Mouse (Mus musculus): ENCODE data around the gene Vps37b. TPM values are rescaled to one million over a fixed set of nuclear protein-coding genes. Genes with fewer than 3 reads are reported as not detected.

The Vps37b gene
- total RNA-seq, 2 experiments from 2014 or later, result 42.5 to 42.6 TPM

GRCm38 (mm10) chr5:124027702-124028470 lies 4.2 kb downstream of the Vps37b start:
- intact Hi-C loops (cut with DNase I), result no loop called here

DNA sequence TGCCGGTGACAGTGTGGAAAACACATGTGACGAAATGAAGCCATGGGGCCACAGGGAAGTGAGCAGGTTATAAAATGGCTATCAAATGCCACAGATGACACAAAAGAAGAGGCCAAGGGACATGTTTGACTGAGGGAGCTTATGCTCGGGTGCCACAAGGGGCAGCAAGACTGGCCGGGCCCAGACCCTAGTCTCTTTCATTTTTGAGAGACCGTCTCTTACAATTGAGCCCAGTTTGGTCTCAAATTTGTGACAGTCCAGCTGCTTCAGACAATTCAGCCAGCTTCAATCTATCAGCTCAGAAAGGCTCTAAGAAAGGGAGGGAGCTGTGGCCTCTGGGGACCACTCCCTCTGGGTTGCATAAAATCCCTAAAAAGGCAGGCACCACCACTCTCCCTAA lies 5.5 kb downstream of the Vps37b start:
- intact Hi-C loops (cut with DNase I), result no loop called here
- DNase-seq (ENCODE audit: extremely low spot score in 1 of 2, low spot score in 2 of 2), result no peak

More at GRCm38 (mm10) chr5:124027702-124028470, 4.2 kb downstream of the Vps37b start:
- no peak for DNase-seq (ENCODE audit: extremely low spot score in 1 of 2, low spot score in 2 of 2)

DNA sequence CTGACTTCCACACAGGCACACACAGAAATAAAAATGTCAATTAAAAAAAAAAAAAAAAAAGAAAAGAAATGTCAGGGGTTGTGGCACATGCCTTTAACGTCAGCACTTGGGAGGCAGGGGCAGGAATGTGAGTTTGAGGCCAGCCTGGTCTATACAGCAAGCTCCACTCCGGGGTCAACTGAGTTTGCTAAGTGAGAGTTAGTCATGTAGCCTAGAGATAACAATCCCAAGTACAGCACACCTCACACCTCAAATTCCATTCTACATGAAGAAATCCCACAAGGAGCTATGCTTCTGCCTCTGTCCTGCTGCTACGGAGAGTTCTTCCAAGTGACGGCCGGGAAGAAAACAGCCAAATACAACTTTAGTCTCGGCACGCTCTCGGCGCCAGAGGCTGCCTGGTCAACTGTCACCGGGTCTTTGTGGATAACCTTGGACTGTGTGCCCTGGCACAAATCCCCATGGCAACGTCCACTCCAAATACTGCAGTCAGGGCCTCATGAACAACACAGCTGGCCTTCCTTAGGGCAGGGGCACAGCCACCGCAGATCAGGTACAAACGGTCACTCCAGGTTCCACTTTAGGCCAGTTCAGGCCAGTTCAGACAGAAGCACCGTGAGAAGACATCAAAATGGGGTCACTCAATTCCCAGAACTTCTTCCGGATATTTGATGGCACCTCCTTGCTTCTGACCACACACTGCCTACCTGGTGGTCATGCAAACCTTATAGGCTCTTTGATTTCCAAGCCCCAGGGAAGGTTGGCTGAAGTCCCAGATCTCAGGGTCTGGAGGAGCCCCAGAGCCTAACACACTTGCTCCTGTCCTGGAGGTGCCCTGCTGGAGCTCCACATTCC lies 6.3 kb downstream of the Vps37b start:
- no peak for DNase-seq (ENCODE audit: extremely low spot score in 1 of 2, low spot score in 2 of 2)
- intact Hi-C loops (cut with DNase I), result no loop called here

DNA sequence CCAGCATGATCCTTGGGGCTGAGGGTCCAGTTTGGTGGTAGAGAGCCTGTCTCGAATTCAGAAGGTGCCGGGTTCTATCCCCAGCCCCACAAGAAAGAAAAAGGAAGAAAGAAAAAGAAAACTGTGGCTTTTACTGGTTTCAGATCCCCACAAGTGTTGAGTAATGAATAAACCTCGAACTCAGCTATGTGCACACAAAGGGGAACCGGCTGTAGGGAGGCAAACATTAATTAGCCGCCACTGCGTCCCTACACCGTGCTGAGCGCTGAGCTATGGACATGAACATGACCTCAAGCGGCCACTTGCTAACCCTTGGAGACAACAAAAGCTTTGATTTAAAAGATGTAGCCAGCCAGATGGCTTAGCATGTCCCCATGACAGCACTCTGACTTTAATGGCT lies 6.9 kb downstream of the Vps37b start:
- no peak for DNase-seq (ENCODE audit: extremely low spot score in 1 of 2, low spot score in 2 of 2)
- intact Hi-C loops (cut with DNase I), result no loop called here

DNA sequence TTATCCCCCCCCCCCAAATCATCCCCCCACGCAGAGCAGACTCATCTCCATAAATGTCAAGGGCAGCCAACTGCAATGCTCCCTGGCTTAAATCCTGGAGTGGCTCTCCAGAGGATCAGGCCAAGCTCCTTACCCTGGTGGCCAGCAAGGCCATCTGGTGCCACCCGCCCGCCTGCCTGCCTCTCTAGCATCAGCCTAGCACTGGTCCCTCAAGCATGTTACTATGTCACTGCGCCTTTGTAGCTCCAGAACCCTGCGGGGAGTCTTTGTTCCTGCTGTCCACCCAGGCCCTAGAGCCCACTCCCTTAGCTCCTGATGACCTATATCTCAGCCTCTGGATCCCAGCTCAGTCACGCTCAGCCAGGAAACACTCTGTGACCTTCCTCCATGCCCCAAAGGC lies 7.4 kb downstream of the Vps37b start:
- no peak for DNase-seq (ENCODE audit: extremely low spot score in 1 of 2, low spot score in 2 of 2)
- intact Hi-C loops (cut with DNase I), result no loop called here

GRCm38 (mm10) chr5:124022365-124022764 lies 9.7 kb downstream of the Vps37b start:
- intact Hi-C loops (cut with DNase I), result no loop called here
- no peak for DNase-seq (ENCODE audit: extremely low spot score in 1 of 2, low spot score in 2 of 2)

GRCm38 (mm10) chr5:124021701-124022100 lies 10.4 kb downstream of the Vps37b start:
- intact Hi-C loops (cut with DNase I), result no loop called here
- DNase-seq (ENCODE audit: extremely low spot score in 1 of 2, low spot score in 2 of 2), result no peak

DNA sequence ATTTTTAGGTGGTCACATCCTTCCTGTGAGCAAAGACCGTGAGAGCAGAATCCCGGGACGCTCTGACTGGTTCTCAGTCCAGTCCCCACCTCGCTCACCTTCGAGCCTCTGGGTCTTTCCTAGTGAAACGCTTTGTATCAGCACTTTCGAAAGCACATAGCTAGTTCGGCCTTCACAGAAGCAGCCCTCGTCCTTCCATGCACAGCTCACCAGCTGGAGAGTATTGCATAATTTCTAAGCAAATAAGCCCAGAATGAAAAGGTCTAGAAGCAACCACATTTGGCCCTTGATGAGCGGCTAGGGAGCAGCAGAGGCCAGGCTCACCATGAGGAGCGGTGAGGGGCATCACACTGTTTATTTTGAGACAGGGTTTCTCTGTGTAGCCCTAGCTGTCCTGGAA lies 10.9 kb downstream of the Vps37b start:
- DNase-seq (ENCODE audit: extremely low spot score in 1 of 2, low spot score in 2 of 2), result no peak
- intact Hi-C loops (cut with DNase I), result no loop called here

GRCm38 (mm10) chr5:124019348-124020216 lies 12.5 kb downstream of the Vps37b start:
- DNase-seq (ENCODE audit: extremely low spot score in 1 of 2, low spot score in 2 of 2), result peak; percentile 84 to 89
- intact Hi-C loops (cut with DNase I), result no loop called here

DNA sequence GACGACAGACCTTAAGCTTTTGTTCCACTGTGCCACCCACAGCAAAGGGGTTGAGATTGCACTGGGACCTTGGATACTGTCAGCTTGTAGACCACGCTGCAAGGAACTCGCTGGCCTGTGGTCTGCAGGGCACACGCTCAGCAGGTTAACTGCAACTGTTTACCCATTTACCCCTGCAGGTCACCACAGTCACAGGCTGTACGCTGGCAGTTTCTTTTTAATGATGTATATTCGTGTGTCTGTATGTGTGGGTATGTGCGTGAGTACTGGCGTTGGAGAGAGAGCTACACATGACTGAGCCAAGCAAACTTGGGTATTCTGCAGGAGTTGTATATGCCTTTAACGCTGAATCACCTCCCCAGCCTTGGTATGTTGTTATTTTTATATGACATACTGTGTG lies 13.4 kb downstream of the Vps37b start:
- intact Hi-C loops (cut with DNase I), result no loop called here
- no peak for DNase-seq (ENCODE audit: extremely low spot score in 1 of 2, low spot score in 2 of 2)

GRCm38 (mm10) chr5:124017941-124018340 lies 14.1 kb downstream of the Vps37b start:
- DNase-seq (ENCODE audit: extremely low spot score in 1 of 2, low spot score in 2 of 2), result no peak
- intact Hi-C loops (cut with DNase I), result no loop called here

DNA sequence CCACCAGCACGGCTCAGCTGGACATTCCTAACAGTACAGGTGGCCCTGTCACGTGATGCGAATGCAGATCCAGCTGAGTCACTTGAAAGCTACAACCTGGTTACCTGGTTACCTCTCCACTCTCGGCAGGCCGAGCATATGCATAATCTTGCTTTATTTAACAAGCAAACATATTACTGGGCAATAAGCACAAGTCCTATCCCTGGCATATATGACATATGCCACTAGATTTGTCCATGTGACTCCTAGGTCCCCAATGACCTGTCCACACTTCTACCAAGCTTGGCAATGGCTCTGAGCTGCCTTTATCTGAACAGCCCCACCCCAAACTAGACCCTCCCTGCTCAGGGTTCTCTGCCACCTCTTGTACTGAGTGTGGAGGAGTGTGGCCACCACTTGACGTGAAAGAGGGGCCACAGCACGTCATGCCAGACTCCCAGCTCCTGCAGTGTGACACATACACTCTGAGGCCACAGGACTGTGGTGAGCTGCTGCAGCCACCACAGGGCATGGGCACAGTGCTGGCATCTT lies 15.7 kb downstream of the Vps37b start:
- intact Hi-C loops (cut with DNase I), result no loop called here
- DNase-seq (ENCODE audit: extremely low spot score in 1 of 2, low spot score in 2 of 2), result no peak

DNA sequence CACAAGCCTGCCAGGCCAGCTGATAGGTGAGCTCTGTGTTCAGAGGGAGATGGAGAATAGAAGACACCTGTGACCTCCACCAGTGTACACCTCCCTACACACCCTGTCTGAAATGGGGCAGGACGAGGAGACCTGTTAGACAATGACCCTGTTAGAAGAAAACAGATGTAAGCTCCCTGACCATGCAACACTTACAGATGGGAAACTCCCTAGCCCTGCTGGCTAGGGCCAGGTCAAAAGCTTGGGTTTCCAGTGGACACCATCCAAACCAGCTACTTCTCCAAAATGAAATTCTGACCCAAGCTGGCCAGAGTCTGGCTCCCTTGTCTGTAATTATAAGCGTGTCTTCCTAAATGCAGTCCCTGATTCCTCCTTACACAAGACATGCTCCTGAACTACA lies 16.3 kb downstream of the Vps37b start:
- intact Hi-C loops (cut with DNase I), result no loop called here
- no peak for DNase-seq (ENCODE audit: extremely low spot score in 1 of 2, low spot score in 2 of 2)

DNA sequence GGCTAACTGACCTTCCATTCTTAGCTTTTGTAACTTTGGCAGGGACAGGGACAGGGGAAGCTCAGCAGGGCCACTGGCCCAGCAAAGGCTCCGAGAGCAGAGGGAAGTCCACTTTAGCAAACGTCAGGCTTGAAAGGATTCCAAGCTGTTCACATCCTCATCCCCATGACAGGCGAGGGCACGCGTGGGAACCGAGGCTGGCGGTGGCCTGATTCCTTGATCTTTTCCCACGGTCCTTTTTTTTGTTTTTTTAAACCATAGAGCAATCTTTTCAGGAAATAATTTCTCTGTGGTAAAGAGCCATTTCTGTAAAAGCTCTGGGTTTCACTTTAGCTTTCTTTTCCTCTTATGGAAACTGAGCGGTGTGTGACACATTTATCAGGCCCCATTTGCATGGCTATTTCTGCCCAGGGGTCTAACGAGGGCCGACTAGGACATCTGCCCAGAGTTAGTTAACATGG lies 17.2 kb downstream of the Vps37b start:
- intact Hi-C loops (cut with DNase I), result no loop called here
- peak in 1 of 2 experiments; percentile 77 for DNase-seq (ENCODE audit: extremely low spot score in 1 of 2, low spot score in 2 of 2)

DNA sequence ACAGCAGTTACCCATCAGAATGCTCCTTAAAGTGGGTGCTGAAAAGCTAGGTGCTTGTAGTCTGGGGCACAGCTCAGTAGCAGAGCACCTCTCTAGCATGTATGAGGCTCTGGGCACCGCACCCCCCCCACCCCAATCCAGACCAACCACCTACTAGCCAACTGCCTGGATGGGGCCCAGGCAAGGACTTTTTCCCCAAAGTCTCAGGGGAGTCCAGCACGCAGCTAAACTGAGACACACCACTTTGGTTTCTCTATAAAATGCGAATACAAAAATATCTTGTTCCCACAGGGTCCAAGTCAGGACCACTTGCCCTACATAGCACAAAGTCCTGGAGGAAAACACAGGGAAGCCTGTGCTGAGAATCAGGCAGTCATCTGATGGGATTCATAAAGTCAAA lies 17.9 kb downstream of the Vps37b start:
- DNase-seq (ENCODE audit: extremely low spot score in 1 of 2, low spot score in 2 of 2), result no peak
- intact Hi-C loops (cut with DNase I), result no loop called here

GRCm38 (mm10) chr5:124013747-124014146 lies 18.3 kb downstream of the Vps37b start:
- DNase-seq (ENCODE audit: extremely low spot score in 1 of 2, low spot score in 2 of 2), result peak in 1 of 2 experiments; percentile 31
- intact Hi-C loops (cut with DNase I), result no loop called here

- intact Hi-C loops (cut with DNase I), result no loop called here
- DNase-seq (ENCODE audit: extremely low spot score in 1 of 2, low spot score in 2 of 2), result peak in 1 of 2 experiments; percentile 43
These were observed 19.2 kb downstream of the Vps37b start for GRCm38 (mm10) chr5:124012885-124013284.

DNA sequence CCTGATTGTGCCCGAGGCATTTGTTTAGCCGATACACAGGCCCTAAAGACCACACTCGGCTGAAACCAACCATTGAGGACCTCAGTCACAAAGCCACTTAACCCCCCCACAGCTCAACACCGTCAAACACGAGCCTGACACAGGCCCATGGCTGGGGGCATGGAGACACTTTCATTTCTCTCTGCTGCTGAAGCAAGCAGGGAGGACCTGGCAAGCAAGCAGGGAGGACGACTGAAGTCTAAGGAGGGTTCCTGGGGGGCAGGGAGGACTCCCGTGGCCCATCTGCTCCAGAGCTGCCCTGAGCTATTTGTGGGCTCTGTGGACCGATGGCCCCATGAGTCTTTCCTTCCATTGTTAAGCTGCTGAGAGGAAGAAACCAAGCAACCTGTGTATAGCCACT lies 20.1 kb downstream of the Vps37b start:
- intact Hi-C loops (cut with DNase I), result no loop called here

More for the DNA sequence above, 20.1 kb downstream of the Vps37b start:
- DNase-seq (ENCODE audit: extremely low spot score in 1 of 2, low spot score in 2 of 2), result no peak

All from left cerebral cortex, postnatal 10 days (tissue).